Mouse (Mus musculus) layer of hippocampus, postnatal 36 days (tissue): Measurements from ENCODE around the gene Plekhh3. TPM values are rescaled to one million over a fixed set of nuclear protein-coding genes. Genes with fewer than 3 reads are reported as not detected.
"Not testable (repeated sequence)": the region's sequence is repeated elsewhere in the genome, so short reads cannot be mapped to it uniquely, and the experiment has no call there.

Experiments used
- DNase-seq, 2 experiments: peaks; one replicate each; pipeline ENCODE4 v3.0.0; 2022
- total RNA-seq, 2 experiments: library from RNA; stranded (reverse); gene quantifications; 2 replicates each; pipeline ENCODE4 v1.2.3; 2021

Gene Plekhh3
- total RNA-seq, 2 experiments from 2014 or later, result 12.5 to 14.8 TPM

- no peak for DNase-seq
Observed at GRCm38 (mm10) chr11:101149178-101150105, 21.7 kb downstream of the Plekhh3 start.

GRCm38 (mm10) chr11:101148751-101149150 is 22.4 kb downstream of the Plekhh3 start:
- DNase-seq, result no peak

GRCm38 (mm10) chr11:101146377-101146776 is 24.8 kb downstream of the Plekhh3 start:
- DNase-seq, result no peak

GRCm38 (mm10) chr11:101143338-101144225 is 27.6 kb downstream of the Plekhh3 start:
- peak in 1 of 2 experiments; percentile 38 for DNase-seq

GRCm38 (mm10) chr11:101142215-101142967 is 28.8 kb downstream of the Plekhh3 start:
- DNase-seq, result no peak

- DNase-seq, result no peak
Observed at GRCm38 (mm10) chr11:101141088-101141487, 30.1 kb downstream of the Plekhh3 start.

- DNase-seq, result no peak
Observed at GRCm38 (mm10) chr11:101140164-101140819, 30.9 kb downstream of the Plekhh3 start.

- no peak for DNase-seq
Observed at GRCm38 (mm10) chr11:101138536-101139181, 32.5 kb downstream of the Plekhh3 start.

GRCm38 (mm10) chr11:101137000-101137399 is 34.2 kb downstream of the Plekhh3 start:
- no peak for DNase-seq

GRCm38 (mm10) chr11:101134217-101134865 is 36.8 kb downstream of the Plekhh3 start:
- DNase-seq, result no peak

GRCm38 (mm10) chr11:101133037-101133436 is 38.1 kb downstream of the Plekhh3 start:
- DNase-seq, result no peak

- DNase-seq, result no peak
Observed at GRCm38 (mm10) chr11:101131701-101132100, 39.5 kb downstream of the Plekhh3 start.

GRCm38 (mm10) chr11:101131187-101131586 is 40.0 kb downstream of the Plekhh3 start:
- DNase-seq, result no peak

GRCm38 (mm10) chr11:101130056-101130756 is 40.9 kb downstream of the Plekhh3 start:
- DNase-seq, result no peak

- DNase-seq, result no peak
Observed at GRCm38 (mm10) chr11:101128996-101129577, 42.1 kb downstream of the Plekhh3 start.

- DNase-seq, result no peak
Observed at GRCm38 (mm10) chr11:101127075-101127474, 44.1 kb downstream of the Plekhh3 start.

GRCm38 (mm10) chr11:101125008-101125407 is 46.1 kb downstream of the Plekhh3 start:
- not testable (repeated sequence) for DNase-seq

GRCm38 (mm10) chr11:101124494-101124893 is 46.7 kb downstream of the Plekhh3 start:
- not testable (repeated sequence) for DNase-seq

- DNase-seq, result no peak
Observed at GRCm38 (mm10) chr11:101120545-101121188, 50.5 kb downstream of the Plekhh3 start.
